Mouse (Mus musculus) limb, embryonic 11.5 days (tissue): ENCODE measurements around the gene Lrp2bp. TPM values are rescaled to one million over a fixed set of nuclear protein-coding genes. Genes with fewer than 3 reads are reported as not detected.

Experiments used
- ATAC-seq: fragments of 200-750 bp; cut with Nextera tagmentation; 2 replicates; pipeline ENCODE4 v1.8.0; 2017; ENCODE audit warnings: low read depth; ENCODE audit not compliant: insufficient number of reproducible peaks, low FRiP score, low TSS enrichment
- DNase-seq: peaks from one replicate; pipeline ENCODE4 v3.0.0-alpha.2; 2015; ENCODE audit warnings: low spot score
- H3K27ac ChIP-seq: fragments of 300-500 bp; sonication (generic); replicated peaks from 2 replicates; pipeline ENCODE4 v1.5.1; 2014; ENCODE audit warnings: low read depth, mild to moderate bottlenecking, low read length
- H3K27me3 ChIP-seq: fragments of 300-500 bp; sonication (generic); 2 replicates; pipeline ENCODE4 v1.6.1; 2014; ENCODE audit warnings: mild to moderate bottlenecking, low read length, mixed read lengths; ENCODE audit not compliant: control insufficient read depth, insufficient read depth
- H3K36me3 ChIP-seq: fragments of 300-500 bp; sonication (generic); 2 replicates; pipeline ENCODE4 v1.6.1; 2014; ENCODE audit warnings: mild to moderate bottlenecking, low read length, moderate library complexity, mixed read lengths; ENCODE audit not compliant: control insufficient read depth, insufficient read depth
- H3K4me1 ChIP-seq: fragments of 300-500 bp; sonication (generic); 2 replicates; pipeline ENCODE4 v1.6.1; 2014; ENCODE audit warnings: low read length, mixed read lengths; ENCODE audit not compliant: control insufficient read depth, insufficient read depth
- H3K4me2 ChIP-seq: fragments of 300-500 bp; sonication (generic); 2 replicates; pipeline ENCODE4 v1.6.1; 2014; ENCODE audit warnings: low read depth, mild to moderate bottlenecking, moderate library complexity; ENCODE audit not compliant: severe bottlenecking
- H3K4me3 ChIP-seq: fragments of 300-500 bp; sonication (generic); 2 replicates; pipeline ENCODE4 v1.5.1; 2014; ENCODE audit warnings: low read depth, low read length
- H3K9ac ChIP-seq: fragments of 300-500 bp; sonication (generic); 2 replicates; pipeline ENCODE4 v1.6.1; 2014; ENCODE audit warnings: mild to moderate bottlenecking, low read length
- H3K9me3 ChIP-seq: fragments of 300-500 bp; sonication (generic); 2 replicates; pipeline ENCODE4 v1.6.1; 2016; ENCODE audit warnings: low read length; ENCODE audit not compliant: control insufficient read depth
- WGBS: fragments of 180-500 bp; shearing (Covaris S2); extraction: QIAGEN DNeasy Blood & Tissue Kit; methylation state at CpG from one replicate; pipeline ENCODE4 v1.1.7; 2014; 5-methylcytosine and 5-hydroxymethylcytosine counted together
- polyA plus RNA-seq: library from polyadenylated mRNA; unstranded; fragments of >200 nt; fragmentation: Nextera tagmentation; extraction: Ambion mirVana; gene quantifications from 2 replicates; pipeline ENCODE4 v1.2.1, GENCODE M21; 2014

Gene Lrp2bp
- polyA plus RNA-seq, 1 experiment from 2014 or later = 0.36 TPM

GRCm38 (mm10) chr8:45990631-45991310 is 8.3 kb upstream of the Lrp2bp start:
- H3K9ac ChIP-seq = no peak overlapping the region
- no peak overlapping the region for H3K4me3 ChIP-seq
- H3K27me3 ChIP-seq = no peaks in the 10 kb centered on the region
- ATAC-seq (no peak), DNase-seq (no peak)
- H3K9me3 ChIP-seq = no peaks in the 10 kb centered on the region
- H3K4me2 ChIP-seq = no peak overlapping the region
- H3K4me1 ChIP-seq = no peaks in the 10 kb centered on the region
- no peak overlapping the region for H3K27ac ChIP-seq
- 94% methylated on average over 4 of the region's 4 CpGs for WGBS
- H3K36me3 ChIP-seq = no peaks in the 10 kb centered on the region; the same call in 1 of the 2 replicates

GRCm38 (mm10) chr8:45994111-45994510 is 5.0 kb upstream of the Lrp2bp start:
- no peak for DNase-seq
- ATAC-seq = no peak
- no peaks in the 10 kb centered on the region; the same call in 1 of the 2 replicates for H3K36me3 ChIP-seq

GRCm38 (mm10) chr8:45995576-45995975 is 3.5 kb upstream of the Lrp2bp start:
- no peak overlapping the region for H3K4me3 ChIP-seq
- H3K27ac ChIP-seq = no peak overlapping the region
- no peak for ATAC-seq
- no peak overlapping the region for H3K4me2 ChIP-seq
- 85% methylated on average over 3 of the region's 3 CpGs for WGBS
- H3K27me3 ChIP-seq = no peaks in the 10 kb centered on the region
- no peaks in the 10 kb centered on the region for H3K9me3 ChIP-seq
- H3K4me1 ChIP-seq = peaks cover 8% of the 10 kb centered on the region; the same call in 1 of the 2 replicates
- H3K36me3 ChIP-seq = no peaks in the 10 kb centered on the region; the same call in 1 of the 2 replicates
- DNase-seq = no peak
- H3K9ac ChIP-seq = no peak overlapping the region

More at GRCm38 (mm10) chr8:45994111-45994510, 5.0 kb upstream of the Lrp2bp start:
- Histone ChIP-seq H3K4me2 (no peak overlapping the region), H3K27me3 (no peaks in the 10 kb centered on the region), H3K4me1 (peaks cover 2% of the 10 kb centered on the region; the same call in 1 of the 2 replicates), H3K4me3 (no peak overlapping the region), H3K9me3 (no peaks in the 10 kb centered on the region), H3K9ac (no peak overlapping the region), H3K27ac (no peak overlapping the region)
- WGBS = 98% methylated on average over 2 of the region's 2 CpGs

GRCm38 (mm10) chr8:45998228-45998627 is 875 bp upstream of the Lrp2bp start:
- H3K4me2 ChIP-seq = no peak overlapping the region
- no peaks in the 10 kb centered on the region for H3K27me3 ChIP-seq
- peaks cover 9% of the 10 kb centered on the region; the same call in 1 of the 2 replicates for H3K4me1 ChIP-seq
- no peaks in the 10 kb centered on the region for H3K9me3 ChIP-seq
- no peak overlapping the region for H3K9ac ChIP-seq
- 90% methylated on average over 2 of the region's 2 CpGs for WGBS
- no peak for DNase-seq
- H3K36me3 ChIP-seq = no peaks in the 10 kb centered on the region; the same call in 1 of the 2 replicates
- ATAC-seq = no peak
- no peak overlapping the region for H3K4me3 ChIP-seq
- no peak overlapping the region for H3K27ac ChIP-seq

GRCm38 (mm10) chr8:45999784-46000705 is 942 bp downstream of the Lrp2bp start:
- WGBS = 7% methylated on average over 55 of the region's 55 CpGs
- peak overlapping the region; percentile 43 for H3K4me3 ChIP-seq
- H3K4me2 ChIP-seq = peak overlapping the region; percentile 84
- DNase-seq (peak; percentile 98), ATAC-seq (peak; percentile 99)
- no peaks in the 10 kb centered on the region; the same call in 1 of the 2 replicates for H3K36me3 ChIP-seq
- H3K9me3 ChIP-seq = no peaks in the 10 kb centered on the region
- peak overlapping the region; percentile 83 for H3K9ac ChIP-seq
- no peaks in the 10 kb centered on the region for H3K27me3 ChIP-seq
- peak overlapping the region; percentile 92 for H3K27ac ChIP-seq
- H3K4me1 ChIP-seq = peaks cover 9% of the 10 kb centered on the region; the same call in 1 of the 2 replicates

- H3K27me3 ChIP-seq = no peaks in the 10 kb centered on the region
- H3K4me1 ChIP-seq = peaks cover 3% of the 10 kb centered on the region
- H3K9ac ChIP-seq = no peak within 1 kb of the TSS
- 77% methylated on average over 4 of the region's 4 CpGs for WGBS
- no peaks in the 10 kb centered on the region for H3K9me3 ChIP-seq
- DNase-seq = no peak
- H3K4me2 ChIP-seq = no peak within 1 kb of the TSS
- H3K27ac ChIP-seq = no peak within 1 kb of the TSS
- no peak for ATAC-seq
- H3K36me3 ChIP-seq = no peaks in the 10 kb centered on the region
- no peak within 1 kb of the TSS for H3K4me3 ChIP-seq
Measured at GRCm38 (mm10) chr8:46005596-46005995, 6.5 kb downstream of the Lrp2bp start, which contains the start of gene Ankrd37. Gene Ankrd37, minus strand, starts transcription at chr8:46005707.

- WGBS = 46% methylated on average over 3 of the region's 3 CpGs
Measured at GRCm38 (mm10) chr8:46007050-46007672, 8.1 kb downstream of the Lrp2bp start.

GRCm38 (mm10) chr8:46010306-46010705 is 11.2 kb downstream of the Lrp2bp start:
- H3K27me3 ChIP-seq = no peaks in the 10 kb centered on the region
- H3K4me2 ChIP-seq = peak overlapping the region; percentile 7
- DNase-seq (no peak), ATAC-seq (no peak)
- H3K4me3 ChIP-seq = peak overlapping the region; percentile 8; the same call in 1 of the 2 replicates
- WGBS = 49% methylated on average over 2 of the region's 2 CpGs
- no peaks in the 10 kb centered on the region for H3K9me3 ChIP-seq
- H3K36me3 ChIP-seq = no peaks in the 10 kb centered on the region
- peaks cover 11% of the 10 kb centered on the region for H3K4me1 ChIP-seq
- no peak overlapping the region for H3K27ac ChIP-seq
- no peak overlapping the region for H3K9ac ChIP-seq

More at GRCm38 (mm10) chr8:46007050-46007672, 8.1 kb downstream of the Lrp2bp start:
- ATAC-seq (no peak), DNase-seq (no peak)
- Histone ChIP-seq H3K9me3 (no peaks in the 10 kb centered on the region), H3K36me3 (no peaks in the 10 kb centered on the region), H3K4me2 (no peak overlapping the region), H3K27me3 (no peaks in the 10 kb centered on the region), H3K9ac (no peak overlapping the region), H3K4me3 (no peak overlapping the region), H3K4me1 (peaks cover 11% of the 10 kb centered on the region), H3K27ac (no peak overlapping the region)
